Mouse (Mus musculus): ENCODE results near the gene 5031439G07Rik. TPM values are rescaled to one million over a fixed set of nuclear protein-coding genes. Genes with fewer than 3 reads are reported as not detected.

The 5031439G07Rik gene
- polyA plus RNA-seq, 1 experiment from 2014 or later: 4.4 TPM

DNA sequence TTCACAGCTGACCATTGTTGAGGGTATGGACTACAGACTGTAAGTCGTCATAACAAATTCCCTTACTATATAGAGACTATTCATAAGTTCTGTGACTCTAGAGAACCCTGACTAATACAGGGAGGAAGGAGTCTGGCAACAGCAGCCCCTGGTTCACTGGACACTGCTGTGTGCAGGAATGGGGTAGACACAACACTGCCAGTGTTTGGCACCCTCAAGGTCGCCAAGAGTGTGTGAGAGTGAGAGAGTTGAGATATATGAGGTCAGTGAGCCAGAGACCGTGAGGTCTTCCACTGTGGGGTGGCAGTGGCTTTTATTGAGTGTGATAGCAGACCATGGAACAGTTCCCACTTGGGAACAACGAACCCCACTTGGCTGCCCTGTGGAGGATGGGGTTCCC, 37.8 kb upstream of the 5031439G07Rik start:
- Histone ChIP-seq H3K36me3 (ENCODE audit: control insufficient read depth, insufficient read depth) (no peaks in the 10 kb centered on the region), H3K4me2 (ENCODE audit: low read depth, low read length) (no peak overlapping the region), H3K4me3 (ENCODE audit: low read length) (no peak overlapping the region), H3K4me1 (ENCODE audit: control insufficient read depth, insufficient read depth, low read length) (no peaks in the 10 kb centered on the region), H3K9me3 (replicated peaks; ENCODE audit: control insufficient read depth, low read length) (no peaks in the 10 kb centered on the region), H3K9ac (ENCODE audit: low read length) (no peak overlapping the region), H3K27ac (ENCODE audit: low read length) (no peak overlapping the region), H3K27me3 (ENCODE audit: control insufficient read depth, insufficient read depth, low read length) (no peaks in the 10 kb centered on the region)
- ATAC-seq (replicated peaks; ENCODE audit: extremely low read depth, insufficient read depth, low FRiP score): no peak
- 63% methylated on average over 4 of the region's 4 CpGs for WGBS

GRCm38 (mm10) chr15:85022211-85022610, 33.9 kb upstream of the 5031439G07Rik start:
- no peak overlapping the region for H3K9ac ChIP-seq (ENCODE audit: low read length)
- WGBS: 67% methylated on average over 4 of the region's 4 CpGs

DNA sequence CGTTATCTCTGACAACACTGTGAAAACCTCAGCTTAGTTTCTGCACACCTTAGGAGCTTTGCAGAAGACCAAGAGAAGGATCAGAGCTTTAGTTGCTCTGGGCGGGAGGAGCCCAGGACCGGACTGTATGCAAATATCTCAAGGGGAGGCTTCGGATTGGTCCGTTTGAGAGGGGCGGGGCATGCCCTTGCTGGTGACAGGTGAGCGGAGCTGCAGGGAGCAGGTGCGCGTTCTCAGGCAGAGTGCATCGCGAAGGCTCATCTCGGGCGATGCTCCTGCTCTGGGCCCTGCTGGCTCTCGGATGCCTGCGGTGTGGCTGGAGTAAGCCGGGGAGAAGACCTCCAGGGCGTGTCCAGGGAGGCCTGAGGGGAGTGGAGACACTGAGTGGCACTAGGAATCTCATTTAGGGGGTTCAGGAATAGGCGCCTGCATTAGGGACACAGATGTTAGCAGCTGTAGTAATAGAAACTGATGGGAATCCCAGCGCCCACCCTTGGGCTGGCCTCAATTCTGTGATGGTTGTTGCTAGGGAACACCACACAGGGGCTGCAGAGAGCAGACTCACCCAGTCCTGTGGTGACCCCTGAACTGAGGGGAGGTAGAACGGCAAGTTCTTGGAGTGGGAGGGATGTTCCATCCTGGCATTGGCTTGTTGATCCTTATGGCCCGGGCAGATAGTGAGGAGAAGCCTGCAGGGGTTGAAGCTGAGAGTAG, 28.8 kb upstream of the 5031439G07Rik start, which contains the start of gene Upk3a:
TSS of gene Upk3a (plus strand) at position 191 of the 714 bp plus-strand sequence.
- Histone ChIP-seq H3K36me3 (ENCODE audit: control insufficient read depth, insufficient read depth) (no peaks in the 10 kb centered on the region), H3K9me3 (replicated peaks; ENCODE audit: control insufficient read depth, low read length) (no peaks in the 10 kb centered on the region), H3K27ac (ENCODE audit: low read length) (no peak within 1 kb of the TSS), H3K4me2 (ENCODE audit: low read depth, low read length) (no peak within 1 kb of the TSS; the same call in 1 of the 2 replicates), H3K27me3 (ENCODE audit: control insufficient read depth, insufficient read depth, low read length) (peaks cover 9% of the 10 kb centered on the region), H3K4me1 (ENCODE audit: control insufficient read depth, insufficient read depth, low read length) (peaks cover 19% of the 10 kb centered on the region), H3K9ac (ENCODE audit: low read length) (no peak within 1 kb of the TSS), H3K4me3 (ENCODE audit: low read length) (no peak within 1 kb of the TSS)
- no peak for ATAC-seq (replicated peaks; ENCODE audit: extremely low read depth, insufficient read depth, low FRiP score)
- 15% methylated on average over 21 of the region's 21 CpGs for WGBS

More at GRCm38 (mm10) chr15:85022211-85022610, 33.9 kb upstream of the 5031439G07Rik start:
- Histone ChIP-seq H3K36me3 (ENCODE audit: control insufficient read depth, insufficient read depth) (no peaks in the 10 kb centered on the region), H3K4me2 (ENCODE audit: low read depth, low read length) (no peak overlapping the region), H3K4me1 (ENCODE audit: control insufficient read depth, insufficient read depth, low read length) (no peaks in the 10 kb centered on the region), H3K9me3 (replicated peaks; ENCODE audit: control insufficient read depth, low read length) (no peaks in the 10 kb centered on the region), H3K4me3 (ENCODE audit: low read length) (no peak overlapping the region), H3K27ac (ENCODE audit: low read length) (no peak overlapping the region), H3K27me3 (ENCODE audit: control insufficient read depth, insufficient read depth, low read length) (no peaks in the 10 kb centered on the region; the same call in 1 of the 2 replicates)
- ATAC-seq (replicated peaks; ENCODE audit: extremely low read depth, insufficient read depth, low FRiP score): no peak

DNA sequence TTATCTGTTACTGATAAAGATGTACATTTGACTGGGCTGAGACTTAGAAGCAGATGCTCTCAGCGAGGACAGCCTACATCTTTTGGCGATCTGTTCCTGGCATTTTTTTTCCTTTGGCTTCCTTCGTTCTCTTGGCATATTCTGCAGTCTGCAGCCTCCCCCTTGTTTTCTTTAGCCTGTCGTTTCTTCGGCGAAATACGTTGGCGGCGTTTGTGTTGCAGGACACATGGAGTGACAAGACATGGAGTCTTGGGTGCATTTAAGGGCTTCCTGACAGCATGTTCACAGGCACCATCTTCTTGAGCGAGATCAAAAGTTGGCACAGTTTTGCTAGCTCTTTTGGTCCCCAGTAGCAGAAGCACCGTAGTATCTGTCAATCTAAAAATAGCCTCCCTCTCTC, 27.4 kb upstream of the 5031439G07Rik start:
- H3K9ac ChIP-seq (ENCODE audit: low read length): no peak overlapping the region
- peaks cover 24% of the 10 kb centered on the region for H3K4me1 ChIP-seq (ENCODE audit: control insufficient read depth, insufficient read depth, low read length)
- no peaks in the 10 kb centered on the region for H3K9me3 ChIP-seq (replicated peaks; ENCODE audit: control insufficient read depth, low read length)
- ATAC-seq (replicated peaks; ENCODE audit: extremely low read depth, insufficient read depth, low FRiP score): no peak
- H3K4me2 ChIP-seq (ENCODE audit: low read depth, low read length): peak overlapping the region; percentile 14; the same call in 1 of the 2 replicates
- H3K36me3 ChIP-seq (ENCODE audit: control insufficient read depth, insufficient read depth): no peaks in the 10 kb centered on the region
- H3K4me3 ChIP-seq (ENCODE audit: low read length): no peak overlapping the region
- peaks cover 9% of the 10 kb centered on the region for H3K27me3 ChIP-seq (ENCODE audit: control insufficient read depth, insufficient read depth, low read length)
- 58% methylated on average over 11 of the region's 11 CpGs for WGBS
- H3K27ac ChIP-seq (ENCODE audit: low read length): no peak overlapping the region

- H3K4me3 ChIP-seq (ENCODE audit: low read length): no peak overlapping the region
- no peaks in the 10 kb centered on the region for H3K36me3 ChIP-seq (ENCODE audit: control insufficient read depth, insufficient read depth)
- H3K4me1 ChIP-seq (ENCODE audit: control insufficient read depth, insufficient read depth, low read length): peaks cover 24% of the 10 kb centered on the region
- H3K4me2 ChIP-seq (ENCODE audit: low read depth, low read length): peak overlapping the region; percentile 26
- ATAC-seq (replicated peaks; ENCODE audit: extremely low read depth, insufficient read depth, low FRiP score): 0 out of 2 replicates have a peak, but pooled peaks have one; percentile 60
- WGBS: 12% methylated on average over 2 of the region's 2 CpGs
- H3K9ac ChIP-seq (ENCODE audit: low read length): no peak overlapping the region
- no peaks in the 10 kb centered on the region for H3K9me3 ChIP-seq (replicated peaks; ENCODE audit: control insufficient read depth, low read length)
- H3K27ac ChIP-seq (ENCODE audit: low read length): peak overlapping the region; percentile 26
- peaks cover 9% of the 10 kb centered on the region for H3K27me3 ChIP-seq (ENCODE audit: control insufficient read depth, insufficient read depth, low read length)
Measured at GRCm38 (mm10) chr15:85012662-85013054, 24.3 kb upstream of the 5031439G07Rik start.

GRCm38 (mm10) chr15:85011895-85012661, 23.7 kb upstream of the 5031439G07Rik start:
- H3K36me3 ChIP-seq (ENCODE audit: control insufficient read depth, insufficient read depth): no peaks in the 10 kb centered on the region
- H3K4me3 ChIP-seq (ENCODE audit: low read length): no peak overlapping the region
- no peak overlapping the region for H3K9ac ChIP-seq (ENCODE audit: low read length)
- peak overlapping the region; percentile 26 for H3K27ac ChIP-seq (ENCODE audit: low read length)
- no peaks in the 10 kb centered on the region for H3K9me3 ChIP-seq (replicated peaks; ENCODE audit: control insufficient read depth, low read length)
- H3K27me3 ChIP-seq (ENCODE audit: control insufficient read depth, insufficient read depth, low read length): peaks cover 9% of the 10 kb centered on the region
- peaks cover 23% of the 10 kb centered on the region for H3K4me1 ChIP-seq (ENCODE audit: control insufficient read depth, insufficient read depth, low read length)
- peak overlapping the region; percentile 26 for H3K4me2 ChIP-seq (ENCODE audit: low read depth, low read length)
- WGBS: 28% methylated on average over 19 of the region's 19 CpGs
- no peak for ATAC-seq (replicated peaks; ENCODE audit: extremely low read depth, insufficient read depth, low FRiP score)

DNA sequence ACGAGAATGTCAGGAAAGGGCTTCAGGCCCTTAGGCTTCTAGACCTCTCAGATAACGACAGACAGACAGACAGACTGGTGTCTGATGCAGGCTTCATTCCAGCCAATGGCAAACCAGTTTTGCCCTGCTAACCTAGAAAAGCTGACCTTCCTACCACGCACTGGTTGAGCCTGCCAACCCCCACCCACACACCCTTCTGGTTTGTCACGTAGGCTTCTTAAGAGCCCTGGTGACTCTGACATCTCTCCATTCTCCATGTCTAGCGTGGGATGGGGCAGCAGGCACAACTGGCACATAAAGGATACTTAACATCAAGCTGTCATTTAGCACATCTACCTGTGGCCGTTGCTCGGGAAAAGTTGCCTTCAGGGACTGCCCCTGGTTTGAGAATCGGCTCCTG, 21.3 kb upstream of the 5031439G07Rik start:
- H3K9ac ChIP-seq (ENCODE audit: low read length): no peak overlapping the region
- H3K27ac ChIP-seq (ENCODE audit: low read length): no peak overlapping the region
- no peak overlapping the region for H3K4me3 ChIP-seq (ENCODE audit: low read length)
- H3K27me3 ChIP-seq (ENCODE audit: control insufficient read depth, insufficient read depth, low read length): no peaks in the 10 kb centered on the region
- ATAC-seq (replicated peaks; ENCODE audit: extremely low read depth, insufficient read depth, low FRiP score): no peak
- no peak overlapping the region for H3K4me2 ChIP-seq (ENCODE audit: low read depth, low read length)
- H3K4me1 ChIP-seq (ENCODE audit: control insufficient read depth, insufficient read depth, low read length): peaks cover 14% of the 10 kb centered on the region
- H3K36me3 ChIP-seq (ENCODE audit: control insufficient read depth, insufficient read depth): no peaks in the 10 kb centered on the region
- H3K9me3 ChIP-seq (replicated peaks; ENCODE audit: control insufficient read depth, low read length): no peaks in the 10 kb centered on the region
- 61% methylated on average over 8 of the region's 8 CpGs for WGBS

- H3K27ac ChIP-seq (ENCODE audit: low read length): no peak overlapping the region
- H3K9ac ChIP-seq (ENCODE audit: low read length): 0 out of 2 replicates have a peak overlapping the region, but pooled peaks have one; percentile 4
- 18% methylated on average over 29 of the region's 29 CpGs for WGBS
- no peaks in the 10 kb centered on the region; the same call in 1 of the 2 replicates for H3K27me3 ChIP-seq (ENCODE audit: control insufficient read depth, insufficient read depth, low read length)
- H3K9me3 ChIP-seq (replicated peaks; ENCODE audit: control insufficient read depth, low read length): no peaks in the 10 kb centered on the region
- ATAC-seq (replicated peaks; ENCODE audit: extremely low read depth, insufficient read depth, low FRiP score): peak; percentile 79; the same call in 1 of the 2 replicates
- no peak overlapping the region for H3K4me3 ChIP-seq (ENCODE audit: low read length)
- no peaks in the 10 kb centered on the region for H3K4me1 ChIP-seq (ENCODE audit: control insufficient read depth, insufficient read depth, low read length)
- H3K4me2 ChIP-seq (ENCODE audit: low read depth, low read length): no peak overlapping the region
- no peaks in the 10 kb centered on the region for H3K36me3 ChIP-seq (ENCODE audit: control insufficient read depth, insufficient read depth)
Measured at GRCm38 (mm10) chr15:85000984-85001982, 12.9 kb upstream of the 5031439G07Rik start.
